Mouse (Mus musculus): ENCODE results near the gene Gm20604. TPM values are rescaled to one million over a fixed set of nuclear protein-coding genes. Genes with fewer than 3 reads are reported as not detected.

The Gm20604 gene
- total RNA-seq, 2 experiments from 2014 or later, result 4.6 to 5.6 TPM

GRCm38 (mm10) chr12:102743589-102744574, 14.6 kb downstream of the Gm20604 start, which contains the start of the genes Moap1 and Tmem251:
Gene Moap1, minus strand, starts transcription at chr12:102743661.
Gene Tmem251, plus strand, starts transcription at chr12:102743762.
- intact Hi-C loops (cut with DNase I), result loop anchor here (5.0 kb wide), 1 partner anchor 133 kb away; the partner anchor contains the start of gene Btbd7
- peak; percentile 89 to 92 for DNase-seq

GRCm38 (mm10) chr12:102743036-102743588, 15.4 kb downstream of the Gm20604 start:
- intact Hi-C loops (cut with DNase I), result loop anchor here (5.0 kb wide), 1 partner anchor 134 kb away; the partner anchor contains the start of gene Btbd7
- no peak for DNase-seq

- intact Hi-C loops (cut with DNase I), result loop anchor here (5.0 kb wide), 1 partner anchor 135 kb away; the partner anchor contains the start of gene Btbd7
- no peak for DNase-seq
These were observed 16.4 kb downstream of the Gm20604 start for GRCm38 (mm10) chr12:102742056-102742455.

- DNase-seq, result no peak
- intact Hi-C loops (cut with DNase I), result loop anchor here (2.0 to 5.0 kb wide), 2 partner anchors 137 to 325 kb away; partner anchors contain the start of gene Btbd7
These were observed 18.2 kb downstream of the Gm20604 start for GRCm38 (mm10) chr12:102740285-102740684.

GRCm38 (mm10) chr12:102739096-102739495, 19.4 kb downstream of the Gm20604 start:
- no peak for DNase-seq
- intact Hi-C loops (cut with DNase I), result no loop called here

GRCm38 (mm10) chr12:102733381-102733780, 25.1 kb downstream of the Gm20604 start:
- DNase-seq, result peak; percentile 66 to 75
- intact Hi-C loops (cut with DNase I), result loop anchor here (5.0 kb wide), 1 partner anchor 211 kb away; no protein-coding TSS in a partner anchor

- intact Hi-C loops (cut with DNase I), result loop anchor here (5.0 kb wide), 1 partner anchor 209 kb away; no protein-coding TSS in a partner anchor
- DNase-seq, result no peak
These were observed 27.5 kb downstream of the Gm20604 start for GRCm38 (mm10) chr12:102730798-102731619.

GRCm38 (mm10) chr12:102729855-102730797, 28.3 kb downstream of the Gm20604 start:
- peak; percentile 40 to 46 for DNase-seq
- intact Hi-C loops (cut with DNase I), result loop anchor here (5.0 kb wide), 1 partner anchor 208 kb away; no protein-coding TSS in a partner anchor

- intact Hi-C loops (cut with DNase I), result no loop called here
These were observed 32.7 kb downstream of the Gm20604 start for GRCm38 (mm10) chr12:102725761-102726175.

GRCm38 (mm10) chr12:102725146-102725545, 33.3 kb downstream of the Gm20604 start:
- DNase-seq, result no peak
- intact Hi-C loops (cut with DNase I), result no loop called here

More at GRCm38 (mm10) chr12:102725761-102726175, 32.7 kb downstream of the Gm20604 start:
- no peak for DNase-seq

- DNase-seq, result no peak
- intact Hi-C loops (cut with DNase I), result no loop called here
These were observed 34.6 kb downstream of the Gm20604 start for GRCm38 (mm10) chr12:102723861-102724260.

GRCm38 (mm10) chr12:102722966-102723365, 35.5 kb downstream of the Gm20604 start:
- intact Hi-C loops (cut with DNase I), result no loop called here

GRCm38 (mm10) chr12:102722451-102722850, 36.0 kb downstream of the Gm20604 start:
- intact Hi-C loops (cut with DNase I), result no loop called here
- no peak for DNase-seq

More at GRCm38 (mm10) chr12:102722966-102723365, 35.5 kb downstream of the Gm20604 start:
- no peak for DNase-seq

- peak; percentile 27 to 56 for DNase-seq
- intact Hi-C loops (cut with DNase I), result no loop called here
These were observed 38.7 kb downstream of the Gm20604 start for GRCm38 (mm10) chr12:102719552-102720315.

GRCm38 (mm10) chr12:102714654-102715395, 43.6 kb downstream of the Gm20604 start:
- intact Hi-C loops (cut with DNase I), result no loop called here
- DNase-seq, result no peak

- no peak for DNase-seq
- intact Hi-C loops (cut with DNase I), result no loop called here
These were observed 44.4 kb downstream of the Gm20604 start for GRCm38 (mm10) chr12:102714116-102714515.

GRCm38 (mm10) chr12:102713153-102713865, 45.2 kb downstream of the Gm20604 start:
- no peak for DNase-seq
- intact Hi-C loops (cut with DNase I), result no loop called here
